ENCODE assay signal across 26 mouse cellular contexts in genomic region chr3:9078201-9078600, GRCm38 (mm10).
"Had no signal": no experiment of that assay in that cellular context is flagged by ENCODE, and none has a peak within 500 bp of the region (broad histone marks: within the 10 kb centered on the region; RNA-seq: fewer than 3 reads in every experiment).

No protein-coding gene starts in this region.

- H3K4me1 ChIP-seq: hindbrain, embryonic 10.5 days; hindbrain, embryonic 12.5 days; intestine, embryonic 15.5 days; kidney, embryonic 15.5 days; limb, embryonic 13.5 days; limb, embryonic 15.5 days; liver, embryonic 12.5 days had no signal

- H3K27ac ChIP-seq: gastrocnemius, adult 2 months; heart, embryonic 10.5 days; hindbrain, embryonic 10.5 days; hindbrain, embryonic 12.5 days; hindbrain, embryonic 14.5 days; intestine, embryonic 15.5 days; kidney, embryonic 15.5 days; layer of hippocampus, adult 2 months; left cerebral cortex, adult 2 months; limb, embryonic 13.5 days; limb, embryonic 15.5 days; liver, embryonic 12.5 days had no signal

- H3K9ac ChIP-seq: heart, embryonic 12.5 days; hindbrain, embryonic 12.5 days; hindbrain, embryonic 14.5 days; intestine, embryonic 15.5 days; kidney, embryonic 15.5 days; limb, embryonic 13.5 days; limb, embryonic 15.5 days; liver, embryonic 12.5 days had no signal

- H3K4me3 ChIP-seq: gastrocnemius, adult 2 months; heart, embryonic 10.5 days; heart, embryonic 12.5 days; hindbrain, embryonic 10.5 days; hindbrain, embryonic 12.5 days; intestine, embryonic 15.5 days; kidney, embryonic 15.5 days; layer of hippocampus, adult 2 months; left cerebral cortex, adult 2 months; limb, embryonic 13.5 days; limb, embryonic 15.5 days; liver, embryonic 12.5 days had no signal

- H3K9me3 ChIP-seq: heart, embryonic 10.5 days; heart, embryonic 12.5 days; hindbrain, embryonic 10.5 days; hindbrain, embryonic 12.5 days; intestine, embryonic 15.5 days; kidney, embryonic 15.5 days; limb, embryonic 13.5 days; limb, embryonic 15.5 days; liver, embryonic 12.5 days had no signal

- DNase-seq: gastrocnemius, adult 2 months; gastrocnemius, postnatal 10 days; gastrocnemius, postnatal 25 days; heart, adult 18-20 months; heart, postnatal 10 days; heart, postnatal 4 days; kidney, adult 2 months; kidney, adult 9 months; kidney, postnatal 10 days; kidney, postnatal 25 days; kidney, postnatal 4 days had no signal

- H3K4me2 ChIP-seq: heart, embryonic 12.5 days; hindbrain, embryonic 12.5 days; hindbrain, embryonic 14.5 days; intestine, embryonic 15.5 days; kidney, embryonic 15.5 days; limb, embryonic 13.5 days; limb, embryonic 15.5 days; liver, embryonic 12.5 days had no signal

- H3K27me3 ChIP-seq: hindbrain, embryonic 12.5 days; intestine, embryonic 15.5 days; kidney, embryonic 15.5 days; limb, embryonic 13.5 days; limb, embryonic 15.5 days; liver, embryonic 12.5 days had no signal

- H3K36me3 ChIP-seq: heart, embryonic 10.5 days; heart, embryonic 12.5 days; hindbrain, embryonic 10.5 days; hindbrain, embryonic 12.5 days; intestine, embryonic 15.5 days; kidney, embryonic 15.5 days; limb, embryonic 13.5 days; limb, embryonic 15.5 days; liver, embryonic 12.5 days had no signal

- ATAC-seq: hindbrain, embryonic 16.5 days; inflammation-experienced regulatory T-cells, adult 6 months; intestine, postnatal 0 days; liver, embryonic 12.5 days had no signal
